Mouse (Mus musculus) kidney, adult 2 months (tissue): ENCODE data around the gene Adcy5.

Experiments
- CTCF ChIP-seq: fragments of 200-500 bp; conservative IDR thresholded peaks from 2 replicates; pipeline ENCODE4 v1.5.1; 2011; ENCODE audit warnings: low read depth, mild to moderate bottlenecking, control low read depth, low read length, moderate library complexity, mixed read lengths; ENCODE audit not compliant: insufficient read depth, insufficient read length
- POLR2A ChIP-seq: fragments of 200-500 bp; IDR thresholded peaks from one replicate; pipeline ENCODE4 v1.6.1; 2011; ENCODE audit warnings: low read depth, low read length, control low read depth

GRCm38 (mm10) chr16:35139873-35140619 is 14.6 kb upstream of the Adcy5 start:
- TF ChIP-seq CTCF = no peak
- no peak for TF ChIP-seq POLR2A
